Mouse (Mus musculus): ENCODE measurements around the gene Ndn. TPM values are rescaled to one million over a fixed set of nuclear protein-coding genes. Genes with fewer than 3 reads are reported as not detected.

Gene Ndn
- polyA plus RNA-seq, 1 experiment = 1.9 TPM

GRCm38 (mm10) chr7:62377313-62377712 lies 30.9 kb downstream of the Ndn start:
- no peak overlapping the region for H3K27ac ChIP-seq (ENCODE audit: control insufficient read depth, insufficient read depth, low read length)
- no peaks in the 10 kb centered on the region for H3K4me1 ChIP-seq (replicated peaks; ENCODE audit: control insufficient read depth, insufficient read depth, low read length)
- H3K36me3 ChIP-seq (ENCODE audit: control insufficient read depth, insufficient read depth, low read length) = no peaks in the 10 kb centered on the region
- H3K27me3 ChIP-seq (ENCODE audit: control insufficient read depth, insufficient read depth, low read length) = no peaks in the 10 kb centered on the region
- WGBS = 50% methylated on average over 14 of the region's 14 CpGs
- DNase-seq = no peak
- no peak for TF ChIP-seq CTCF (IDR thresholded peaks at IDR 0.05; ENCODE audit: borderline replicate concordance, control insufficient read depth, extremely low read depth, insufficient read depth, low read length, poor library complexity)
- no peak for TF ChIP-seq POLR2A (IDR thresholded peaks at IDR 0.05; ENCODE audit: control insufficient read depth, extremely low read depth, insufficient read depth, low read length, poor library complexity)
- H3K4me3 ChIP-seq (ENCODE audit: control insufficient read depth, insufficient read depth, low read length) = no peak overlapping the region

GRCm38 (mm10) chr7:62378529-62378928 lies 32.2 kb downstream of the Ndn start:
- H3K4me3 ChIP-seq (ENCODE audit: control insufficient read depth, insufficient read depth, low read length) = no peak overlapping the region
- no peak overlapping the region for H3K27ac ChIP-seq (ENCODE audit: control insufficient read depth, insufficient read depth, low read length)
- 86% methylated on average over 9 of the region's 9 CpGs for WGBS
- H3K4me1 ChIP-seq (replicated peaks; ENCODE audit: control insufficient read depth, insufficient read depth, low read length) = no peaks in the 10 kb centered on the region
- no peaks in the 10 kb centered on the region for H3K27me3 ChIP-seq (ENCODE audit: control insufficient read depth, insufficient read depth, low read length)
- no peak for DNase-seq
- H3K36me3 ChIP-seq (ENCODE audit: control insufficient read depth, insufficient read depth, low read length) = no peaks in the 10 kb centered on the region
- TF ChIP-seq CTCF (IDR thresholded peaks at IDR 0.05; ENCODE audit: borderline replicate concordance, control insufficient read depth, extremely low read depth, insufficient read depth, low read length, poor library complexity) (no peak), POLR2A (IDR thresholded peaks at IDR 0.05; ENCODE audit: control insufficient read depth, extremely low read depth, insufficient read depth, low read length, poor library complexity) (no peak)

GRCm38 (mm10) chr7:62382391-62382790 lies 36.0 kb downstream of the Ndn start:
- DNase-seq = no peak
- WGBS = 12% methylated on average over 2 of the region's 2 CpGs
- TF ChIP-seq CTCF (IDR thresholded peaks at IDR 0.05; ENCODE audit: borderline replicate concordance, control insufficient read depth, extremely low read depth, insufficient read depth, low read length, poor library complexity) (no peak), POLR2A (IDR thresholded peaks at IDR 0.05; ENCODE audit: control insufficient read depth, extremely low read depth, insufficient read depth, low read length, poor library complexity) (no peak)
- no peaks in the 10 kb centered on the region for H3K4me1 ChIP-seq (replicated peaks; ENCODE audit: control insufficient read depth, insufficient read depth, low read length)
- no peak overlapping the region for H3K27ac ChIP-seq (ENCODE audit: control insufficient read depth, insufficient read depth, low read length)
- no peaks in the 10 kb centered on the region for H3K27me3 ChIP-seq (ENCODE audit: control insufficient read depth, insufficient read depth, low read length)
- no peaks in the 10 kb centered on the region for H3K36me3 ChIP-seq (ENCODE audit: control insufficient read depth, insufficient read depth, low read length)
- no peak overlapping the region for H3K4me3 ChIP-seq (ENCODE audit: control insufficient read depth, insufficient read depth, low read length)

GRCm38 (mm10) chr7:62388291-62388690 lies 41.9 kb downstream of the Ndn start:
- WGBS = 43% methylated on average over 4 of the region's 4 CpGs
- DNase-seq = no peak
- H3K4me3 ChIP-seq (ENCODE audit: control insufficient read depth, insufficient read depth, low read length) = no peak overlapping the region
- no peaks in the 10 kb centered on the region for H3K4me1 ChIP-seq (replicated peaks; ENCODE audit: control insufficient read depth, insufficient read depth, low read length)
- no peak overlapping the region for H3K27ac ChIP-seq (ENCODE audit: control insufficient read depth, insufficient read depth, low read length)
- H3K27me3 ChIP-seq (ENCODE audit: control insufficient read depth, insufficient read depth, low read length) = no peaks in the 10 kb centered on the region
- H3K36me3 ChIP-seq (ENCODE audit: control insufficient read depth, insufficient read depth, low read length) = no peaks in the 10 kb centered on the region
- TF ChIP-seq CTCF (IDR thresholded peaks at IDR 0.05; ENCODE audit: borderline replicate concordance, control insufficient read depth, extremely low read depth, insufficient read depth, low read length, poor library complexity) = no peak
- TF ChIP-seq POLR2A (IDR thresholded peaks at IDR 0.05; ENCODE audit: control insufficient read depth, extremely low read depth, insufficient read depth, low read length, poor library complexity) = no peak

- Histone ChIP-seq H3K4me3 (ENCODE audit: control insufficient read depth, insufficient read depth, low read length) (no peak overlapping the region), H3K4me1 (replicated peaks; ENCODE audit: control insufficient read depth, insufficient read depth, low read length) (no peaks in the 10 kb centered on the region), H3K27ac (ENCODE audit: control insufficient read depth, insufficient read depth, low read length) (no peak overlapping the region), H3K36me3 (ENCODE audit: control insufficient read depth, insufficient read depth, low read length) (no peaks in the 10 kb centered on the region), H3K27me3 (ENCODE audit: control insufficient read depth, insufficient read depth, low read length) (no peaks in the 10 kb centered on the region)
- no peak for DNase-seq
- TF ChIP-seq POLR2A (IDR thresholded peaks at IDR 0.05; ENCODE audit: control insufficient read depth, extremely low read depth, insufficient read depth, low read length, poor library complexity) (no peak), CTCF (IDR thresholded peaks at IDR 0.05; ENCODE audit: borderline replicate concordance, control insufficient read depth, extremely low read depth, insufficient read depth, low read length, poor library complexity) (no peak)
- WGBS = 33% methylated on average over 1 of the region's 1 CpGs
Measured at GRCm38 (mm10) chr7:62392202-62392601, 45.8 kb downstream of the Ndn start.

Other genes starting within 250 kb of the Ndn start
- 0.23 and 0.27 TPM in 2 replicates for gene Magel2, start 30.4 kb downstream of the Ndn start, polyA plus RNA-seq (2012; rRNA removed)
- gene Mkrn3, start 73.6 kb downstream of the Ndn start, polyA plus RNA-seq (2012; rRNA removed) = 0.24 and 0.36 TPM in 2 replicates
- 0.20 and 0.37 TPM in 2 replicates for gene Peg12, start 117.9 kb downstream of the Ndn start, polyA plus RNA-seq (2012; rRNA removed)

Measured in thymus, adult 2 months (tissue).